Mouse (Mus musculus): ENCODE results near the gene Akr1c19. TPM values are rescaled to one million over a fixed set of nuclear protein-coding genes. Genes with fewer than 3 reads are reported as not detected.
"Not testable (repeated sequence)": the region's sequence is repeated elsewhere in the genome, so short reads cannot be mapped to it uniquely, and the experiment has no call there.

The Akr1c19 gene
- polyA plus RNA-seq, 1 experiment from 2014 or later, result 936 TPM

GRCm38 (mm10) chr13:4264612-4265011, 36.1 kb downstream of the Akr1c19 start:
- Histone ChIP-seq H3K9ac (ENCODE audit: low read depth, low read length) (no peak overlapping the region), H3K4me2 (replicated peaks; ENCODE audit: low read depth) (no peak overlapping the region; the same call in 1 of the 2 replicates), H3K36me3 (ENCODE audit: control insufficient read depth, insufficient read depth) (0 out of 2 replicates have a peak, but pooled peaks cover 5% of the 10 kb centered on the region), H3K9me3 (ENCODE audit: control insufficient read depth) (no peaks in the 10 kb centered on the region), H3K27me3 (replicated peaks; ENCODE audit: control insufficient read depth, insufficient read depth, low read length) (no peaks in the 10 kb centered on the region), H3K4me1 (replicated peaks; ENCODE audit: control insufficient read depth, insufficient read depth, low read length) (peaks cover 4% of the 10 kb centered on the region; the same call in 1 of the 2 replicates), H3K27ac (ENCODE audit: low read depth, low read length) (peak overlapping the region; percentile 78), H3K4me3 (ENCODE audit: low read depth, low read length) (no peak overlapping the region)
- no peak for TF ChIP-seq CTCF (IDR thresholded peaks at IDR 0.05; ENCODE audit: low read depth)
- 45% methylated on average over 3 of the region's 3 CpGs for WGBS
- ATAC-seq, result peak; percentile 76

GRCm38 (mm10) chr13:4265047-4265446, 36.5 kb downstream of the Akr1c19 start:
- no peak for TF ChIP-seq CTCF (IDR thresholded peaks at IDR 0.05; ENCODE audit: low read depth)
- peaks cover 4% of the 10 kb centered on the region; the same call in 1 of the 2 replicates for H3K4me1 ChIP-seq (replicated peaks; ENCODE audit: control insufficient read depth, insufficient read depth, low read length)
- peak overlapping the region; percentile 78; the same call in 1 of the 2 replicates for H3K27ac ChIP-seq (ENCODE audit: low read depth, low read length)
- 0 out of 2 replicates have a peak, but pooled peaks cover 5% of the 10 kb centered on the region for H3K36me3 ChIP-seq (ENCODE audit: control insufficient read depth, insufficient read depth)
- WGBS, result 45% methylated on average over 2 of the region's 2 CpGs
- ATAC-seq, result peak; percentile 99
- H3K9me3 ChIP-seq (ENCODE audit: control insufficient read depth), result no peaks in the 10 kb centered on the region
- no peak overlapping the region for H3K4me3 ChIP-seq (ENCODE audit: low read depth, low read length)
- no peaks in the 10 kb centered on the region for H3K27me3 ChIP-seq (replicated peaks; ENCODE audit: control insufficient read depth, insufficient read depth, low read length)
- H3K9ac ChIP-seq (ENCODE audit: low read depth, low read length), result no peak overlapping the region
- no peak overlapping the region for H3K4me2 ChIP-seq (replicated peaks; ENCODE audit: low read depth)

- H3K4me2 ChIP-seq (replicated peaks; ENCODE audit: low read depth); H3K36me3 ChIP-seq (ENCODE audit: control insufficient read depth, insufficient read depth); H3K27ac ChIP-seq (ENCODE audit: low read depth, low read length); H3K27me3 ChIP-seq (replicated peaks; ENCODE audit: control insufficient read depth, insufficient read depth, low read length); H3K4me3 ChIP-seq (ENCODE audit: low read depth, low read length); H3K9me3 ChIP-seq (ENCODE audit: control insufficient read depth); H3K4me1 ChIP-seq (replicated peaks; ENCODE audit: control insufficient read depth, insufficient read depth, low read length); H3K9ac ChIP-seq (ENCODE audit: low read depth, low read length): not testable (repeated sequence)
- 85% methylated on average over 2 of the region's 2 CpGs for WGBS
- peak; percentile 39; the same call in 1 of the 2 replicates for ATAC-seq
Measured at GRCm38 (mm10) chr13:4265455-4265854, 37.0 kb downstream of the Akr1c19 start.

DNA sequence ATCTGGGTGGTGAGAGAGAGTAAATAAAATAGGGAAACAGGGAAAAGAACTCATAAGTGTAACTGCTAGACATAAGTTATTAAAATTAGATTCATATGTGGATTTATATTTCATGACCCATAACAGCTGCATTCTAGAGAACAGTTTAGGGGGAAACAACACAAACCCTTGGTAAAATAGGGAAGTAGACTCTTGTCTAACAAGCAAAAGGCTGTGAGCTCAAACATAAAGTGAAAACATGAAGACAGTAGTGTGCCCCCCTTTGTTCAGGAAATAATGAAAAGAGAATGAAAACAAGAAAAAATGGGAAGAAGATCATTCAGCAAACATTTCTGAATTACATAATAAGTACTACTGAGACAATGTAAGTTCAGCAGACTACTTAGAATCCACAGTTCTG, 42.4 kb downstream of the Akr1c19 start:
- ATAC-seq, result no peak
- Histone ChIP-seq H3K4me1 (replicated peaks; ENCODE audit: control insufficient read depth, insufficient read depth, low read length) (no peaks in the 10 kb centered on the region), H3K4me3 (ENCODE audit: low read depth, low read length) (no peak overlapping the region), H3K9me3 (ENCODE audit: control insufficient read depth) (no peaks in the 10 kb centered on the region), H3K27ac (ENCODE audit: low read depth, low read length) (no peak overlapping the region), H3K27me3 (replicated peaks; ENCODE audit: control insufficient read depth, insufficient read depth, low read length) (no peaks in the 10 kb centered on the region), H3K4me2 (replicated peaks; ENCODE audit: low read depth) (no peak overlapping the region), H3K36me3 (ENCODE audit: control insufficient read depth, insufficient read depth) (0 out of 2 replicates have a peak, but pooled peaks cover 9% of the 10 kb centered on the region), H3K9ac (ENCODE audit: low read depth, low read length) (no peak overlapping the region)
- TF ChIP-seq CTCF (IDR thresholded peaks at IDR 0.05; ENCODE audit: low read depth), result no peak

DNA sequence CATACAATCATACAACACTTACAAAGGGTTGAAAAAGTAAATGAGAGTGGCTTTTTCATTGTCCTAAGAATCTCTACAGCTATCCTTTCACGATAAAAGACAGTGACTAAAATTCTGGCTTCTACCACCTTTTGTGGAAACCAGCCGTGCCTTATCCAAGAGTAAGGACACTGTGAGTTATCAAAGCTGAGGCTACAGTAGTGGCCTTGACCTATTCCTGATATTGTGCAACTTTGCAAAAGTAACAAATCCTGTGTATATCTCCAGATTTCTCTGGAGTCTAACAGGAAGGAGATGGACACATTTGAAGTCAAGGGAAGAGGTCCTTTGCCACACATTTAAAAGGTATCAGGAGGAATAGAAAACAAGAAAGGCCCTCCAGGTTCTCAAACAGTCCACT, 49.0 kb downstream of the Akr1c19 start:
- no peak overlapping the region for H3K9ac ChIP-seq (ENCODE audit: low read depth, low read length)
- no peak overlapping the region for H3K4me3 ChIP-seq (ENCODE audit: low read depth, low read length)
- H3K27me3 ChIP-seq (replicated peaks; ENCODE audit: control insufficient read depth, insufficient read depth, low read length), result no peaks in the 10 kb centered on the region
- 0 out of 2 replicates have a peak, but pooled peaks cover 4% of the 10 kb centered on the region for H3K36me3 ChIP-seq (ENCODE audit: control insufficient read depth, insufficient read depth)
- 60% methylated on average over 2 of the region's 2 CpGs for WGBS
- no peak for ATAC-seq
- TF ChIP-seq CTCF (IDR thresholded peaks at IDR 0.05; ENCODE audit: low read depth), result no peak
- no peaks in the 10 kb centered on the region for H3K4me1 ChIP-seq (replicated peaks; ENCODE audit: control insufficient read depth, insufficient read depth, low read length)
- no peaks in the 10 kb centered on the region for H3K9me3 ChIP-seq (ENCODE audit: control insufficient read depth)
- H3K4me2 ChIP-seq (replicated peaks; ENCODE audit: low read depth), result peak overlapping the region; percentile 62
- no peak overlapping the region for H3K27ac ChIP-seq (ENCODE audit: low read depth, low read length)

- Histone ChIP-seq H3K4me2 (replicated peaks; ENCODE audit: low read depth) (peak within 1 kb of the TSS; percentile 62), H3K36me3 (ENCODE audit: control insufficient read depth, insufficient read depth) (no peaks in the 10 kb centered on the region), H3K4me1 (replicated peaks; ENCODE audit: control insufficient read depth, insufficient read depth, low read length) (no peaks in the 10 kb centered on the region), H3K9ac (ENCODE audit: low read depth, low read length) (peak within 1 kb of the TSS; percentile 45; the same call in 1 of the 2 replicates), H3K9me3 (ENCODE audit: control insufficient read depth) (no peaks in the 10 kb centered on the region), H3K4me3 (ENCODE audit: low read depth, low read length) (peak within 1 kb of the TSS; percentile 39), H3K27ac (ENCODE audit: low read depth, low read length) (peak within 1 kb of the TSS; percentile 60), H3K27me3 (replicated peaks; ENCODE audit: control insufficient read depth, insufficient read depth, low read length) (no peaks in the 10 kb centered on the region)
- WGBS, result 15% methylated on average over 4 of the region's 4 CpGs
- TF ChIP-seq CTCF (IDR thresholded peaks at IDR 0.05; ENCODE audit: low read depth), result no peak
- peak; percentile 96 for ATAC-seq
Measured at GRCm38 (mm10) chr13:4279284-4279683, 50.8 kb downstream of the Akr1c19 start, which contains the start of gene Akr1c12. Gene Akr1c12 (minus strand): TSS chr13:4279433.

All from intestine, postnatal 0 days (tissue).